Mouse (Mus musculus) lung, postnatal 0 days (tissue): Measurements from ENCODE around the gene Cadps2.

Experiments used
- CTCF ChIP-seq: IDR thresholded peaks from 2 replicates; pipeline ENCODE4 v1.5.1; 2016; ENCODE audit warnings: antibody characterized with exemption, mild to moderate bottlenecking
- EP300 ChIP-seq: IDR thresholded peaks from 2 replicates; pipeline ENCODE4 v1.6.1; 2016; ENCODE audit warnings: antibody characterized with exemption, mild to moderate bottlenecking, control low read depth

GRCm38 (mm10) chr6:23246061-23246789, 593.0 kb downstream of the Cadps2 start:
- TF ChIP-seq CTCF (no peak), EP300 (no peak)
